Comparison of ENCODE assay signal across 8 mouse cellular contexts in the genomic region with DNA sequence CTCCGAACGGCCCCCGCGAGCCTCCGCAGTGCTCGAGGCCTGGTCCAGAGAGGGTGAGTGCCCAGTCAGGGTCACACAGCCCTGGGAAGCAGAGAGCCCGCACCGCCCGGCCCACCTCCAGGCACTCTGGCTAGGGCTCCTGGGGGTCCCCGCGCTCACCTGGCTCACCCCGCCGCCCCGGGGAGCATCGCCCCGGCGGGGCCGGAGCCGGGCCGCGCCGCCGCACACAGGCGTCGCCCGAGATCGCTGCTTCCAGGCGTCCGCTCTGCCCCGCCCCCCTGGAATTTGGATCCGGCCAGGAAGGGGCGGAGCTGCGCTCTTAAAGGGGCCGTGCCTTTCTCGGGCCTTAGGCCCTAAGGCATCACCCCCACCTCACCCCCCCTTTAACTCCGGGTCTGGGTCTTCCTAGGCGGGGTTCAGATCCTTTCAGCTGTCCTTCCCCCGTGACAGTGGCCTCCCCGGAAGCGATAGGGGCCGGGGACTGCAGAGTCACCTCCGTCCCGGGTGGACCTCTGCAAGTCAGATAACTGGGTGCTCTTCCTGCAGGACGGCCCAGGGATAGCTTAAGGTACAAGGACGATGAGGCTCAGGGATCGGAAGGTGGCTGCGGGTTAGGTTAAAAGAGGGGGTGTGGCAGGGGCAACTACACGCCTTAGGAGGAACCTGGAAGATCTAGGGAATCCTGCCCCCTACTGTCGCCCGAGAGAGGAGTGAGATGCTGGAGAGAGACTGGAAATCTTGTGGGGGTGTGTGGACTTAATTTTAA. TPM values are rescaled to one million over a fixed set of nuclear protein-coding genes. Genes with fewer than 3 reads are reported as not detected.
DNase-seq lines count a peak whose midpoint lies in the region; ATAC-seq and TF ChIP-seq lines count a peak whose summit lies in the region.

Gene Gas2l1, minus strand, starts transcription at position 272 of the 766 bp plus-strand sequence.

- intact Hi-C loops in left cerebral cortex, adult 2 months (cut with DNase I): loop anchor here (1.0 to 2.0 kb wide), 2 partner anchors 50 to 78 kb away; partner anchors contain the start of gene Ap1b1

- no peaks in the 10 kb centered on the region for H3K9me3 ChIP-seq in hindbrain, embryonic 13.5 days

- H3K4me2 ChIP-seq in hindbrain, embryonic 13.5 days: peak within 1 kb of the TSS; percentile 91

- peaks cover 47% of the 10 kb centered on the region for H3K27me3 ChIP-seq in hindbrain, embryonic 13.5 days

- 0% methylated on average over 50 of the region's 50 CpGs for WGBS in hindbrain, embryonic 13.5 days

- peak within 1 kb of the TSS; percentile 61; the same call in 1 of the 2 replicates for H3K27ac ChIP-seq in hindbrain, embryonic 13.5 days
- H3K27ac ChIP-seq in left cerebral cortex, adult 2 months: peak within 1 kb of the TSS; percentile 91

- ATAC-seq in activated CD4-positive, CD25-positive, alpha-beta regulatory T cell, adult 4 months: peak; percentile 21
- ATAC-seq in hindbrain, embryonic 13.5 days (ENCODE audit: low FRiP score): peak; percentile 86
- peak; percentile 64 for ATAC-seq in megakaryocyte, adult 5-6 weeks (ENCODE audit: poor library complexity, severe bottlenecking)

- H3K4me3 ChIP-seq in hindbrain, embryonic 13.5 days: peak within 1 kb of the TSS; percentile 72
- peak within 1 kb of the TSS; percentile 79 for H3K4me3 ChIP-seq in left cerebral cortex, adult 2 months

- peaks cover 32% of the 10 kb centered on the region for H3K36me3 ChIP-seq in hindbrain, embryonic 13.5 days

- H3K4me1 ChIP-seq in hindbrain, embryonic 13.5 days (replicated peaks): peaks cover 42% of the 10 kb centered on the region

- DNase-seq in cerebellum, postnatal 25 days: peak; percentile 90 to 95
- DNase-seq in frontal cortex, postnatal 25 days (ENCODE audit: low spot score in 2 of 2): peak; percentile 60 to 79
- DNase-seq in left cerebral cortex, adult 2 months (ENCODE audit: extremely low spot score in 1 of 2, low spot score in 2 of 2): peak; percentile 87 to 88
- DNase-seq in right cerebral cortex, postnatal 14 days: peak; percentile 86
- peak; percentile 92 for DNase-seq in yolk sac, embryonic 10.5 days (ENCODE audit: low spot score)

- H3K9ac ChIP-seq in hindbrain, embryonic 13.5 days: peak within 1 kb of the TSS; percentile 87

- TF ChIP-seq CTCF in left cerebral cortex, adult 2 months (IDR thresholded peaks at IDR 0.05): peak; percentile 76

RNA-seq across cellular contexts. Expression of gene Gas2l1, which starts in this region (rescaled TPM):
- under 1 TPM; 0.37 to 0.38 TPM for polyA plus RNA-seq in activated CD4-positive, CD25-positive, alpha-beta regulatory T cell, adult 4 months (2017; shearing (Covaris generic))
- 19.1 and 20.2 TPM in 2 replicates for polyA plus RNA-seq in hindbrain, embryonic 13.5 days (2015; fragmentation: Nextera tagmentation; extraction: Ambion mirVana)
- total RNA-seq in left cerebral cortex, adult 2 months (2021): 10 to 100 TPM; 92.1 to 95.3 TPM
- total RNA-seq in megakaryocyte, adult 5-6 weeks (2015): 1.5 and 2.4 TPM in 2 replicates
- 0.89 and 1.1 TPM in 2 replicates for total RNA-seq in megakaryocyte, adult 5-6 weeks (2017)

Comparison
In these comparisons a context has a peak if more than half of its experiments do, and no peak if none do; other contexts are left out.
1. Peak in every context shown above with its lines: DNase-seq, ATAC-seq, H3K4me3 ChIP-seq and H3K27ac ChIP-seq.
2. RNA of gene Gas2l1 (total RNA-seq): 92.1 to 95.3 TPM in left cerebral cortex, adult 2 months; 0.89 to 2.4 TPM in megakaryocyte, adult 5-6 weeks; every median in the first group is over 10 times any median in the second.
3. RNA of gene Gas2l1 (polyA plus RNA-seq): 19.1 to 20.2 TPM in hindbrain, embryonic 13.5 days; 0.37 to 0.38 TPM in activated CD4-positive, CD25-positive, alpha-beta regulatory T cell, adult 4 months; every median in the first group is over 10 times any median in the second.
4. Peak in ATAC-seq in activated CD4-positive, CD25-positive, alpha-beta regulatory T cell, adult 4 months; RNA of the gene not detected or under 1 TPM.
5. ATAC-seq: peak in every context shown above with its lines; median percentile 86 in hindbrain, embryonic 13.5 days; 64 in megakaryocyte, adult 5-6 weeks; 21 in activated CD4-positive, CD25-positive, alpha-beta regulatory T cell, adult 4 months.